Mouse (Mus musculus): ENCODE measurements around the gene Eif2b3.
A peak's percentile ranks its signal among the peaks of the same experiment; 100 is the strongest.

Gene Eif2b3

DNA sequence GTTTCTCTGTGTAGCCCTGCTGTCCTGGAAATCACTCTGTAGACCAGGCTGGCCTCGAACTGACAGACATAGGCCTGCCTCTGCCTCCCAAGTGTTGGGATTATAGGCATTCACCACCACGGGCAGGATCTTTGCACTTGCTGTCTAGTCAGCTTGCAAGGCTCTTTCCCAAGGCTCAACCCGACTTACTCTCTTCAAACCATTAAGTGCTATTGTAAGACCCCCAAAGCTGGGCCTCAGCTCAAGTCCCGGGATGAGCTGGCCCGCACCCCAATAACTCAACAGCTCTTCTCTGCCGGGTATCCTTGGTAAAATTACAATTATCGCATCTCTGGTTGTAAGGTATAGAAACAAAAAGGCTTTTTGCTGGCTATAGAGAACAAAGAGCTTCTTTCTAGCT lies 875 bp upstream of the Eif2b3 start:
- no peak for DNase-seq

DNA sequence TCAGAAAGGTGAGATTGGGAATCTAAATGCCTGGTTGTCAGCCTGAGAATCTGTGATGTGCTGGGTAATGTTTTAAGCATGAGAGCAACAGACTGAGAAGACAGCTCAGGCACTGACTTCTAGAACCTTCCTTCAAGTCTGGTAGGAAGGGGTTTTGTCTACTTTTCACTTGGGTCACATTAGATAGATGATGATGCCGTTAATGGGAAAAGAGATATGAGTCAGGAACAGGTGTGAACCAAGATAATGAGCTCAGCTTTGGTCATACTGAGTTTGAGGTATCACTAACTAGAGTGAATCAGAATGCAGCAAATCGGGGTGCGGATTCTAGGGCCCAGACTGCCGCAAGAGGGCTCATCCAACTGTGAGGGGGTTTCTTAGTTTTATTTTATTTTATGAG lies 4.3 kb downstream of the Eif2b3 start:
- DNase-seq = no peak

GRCm38 (mm10) chr4:117031105-117031504 lies 11.9 kb downstream of the Eif2b3 start:
- DNase-seq = no peak

DNA sequence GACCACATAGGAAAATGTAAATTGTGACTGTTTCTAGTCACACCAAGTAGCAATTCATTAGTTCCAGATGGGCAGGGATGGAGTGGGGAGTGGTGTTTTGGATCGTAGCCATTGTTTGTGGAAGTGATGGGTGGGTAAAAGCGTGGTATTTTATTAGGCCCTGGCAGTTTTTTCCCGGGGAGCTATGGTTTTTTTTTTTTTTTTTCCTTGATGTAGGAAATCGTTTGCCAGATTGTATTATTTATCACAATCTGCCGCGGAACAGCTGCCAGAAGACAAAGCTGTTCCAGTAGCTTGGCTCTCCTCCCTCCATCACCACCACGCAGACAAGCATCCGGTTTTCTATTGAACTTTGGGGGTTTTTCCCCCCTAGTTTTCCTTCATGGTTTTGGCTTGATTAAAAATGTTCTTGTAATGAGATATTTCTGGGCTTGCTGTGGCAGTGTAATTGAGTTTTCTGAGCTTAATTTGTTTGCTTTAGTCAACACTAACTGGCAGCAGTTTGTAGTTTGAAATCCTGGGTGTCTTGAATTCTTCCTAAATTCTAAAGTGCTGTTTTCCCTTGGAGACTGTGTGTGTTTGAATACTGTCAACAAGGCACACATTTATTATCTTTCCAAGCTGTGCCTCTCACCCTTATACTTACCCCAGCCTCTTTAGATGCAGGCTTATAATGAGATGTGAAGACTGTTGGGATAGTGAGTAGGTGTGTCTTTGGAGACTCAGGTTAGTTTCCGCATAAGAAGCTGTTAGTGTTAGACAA lies 20.9 kb downstream of the Eif2b3 start:
- DNase-seq = peak; percentile 33

GRCm38 (mm10) chr4:117040791-117041190 lies 21.6 kb downstream of the Eif2b3 start:
- no peak for DNase-seq

- peak; percentile 29 for DNase-seq
Observed at GRCm38 (mm10) chr4:117041283-117041721, 22.1 kb downstream of the Eif2b3 start.

DNA sequence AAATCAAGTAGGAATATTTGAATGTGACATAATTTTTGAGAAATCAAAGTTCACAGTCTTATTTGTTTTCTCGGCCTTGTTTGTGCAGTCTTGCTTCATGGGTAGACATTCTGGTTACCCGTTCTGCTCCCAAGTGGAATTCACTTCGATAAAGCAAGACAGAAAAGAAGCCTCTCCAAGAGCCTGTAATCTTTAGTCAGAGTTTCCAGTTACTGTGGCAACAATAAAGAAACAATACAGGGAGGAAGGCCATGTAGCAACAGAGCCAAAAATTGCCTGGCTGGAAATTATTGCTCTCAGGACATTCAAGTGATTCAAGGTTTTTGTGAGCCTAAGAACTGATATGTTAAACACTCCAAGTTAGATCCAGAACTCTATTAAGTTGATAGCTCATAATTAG lies 29.6 kb downstream of the Eif2b3 start:
- DNase-seq = no peak

DNA sequence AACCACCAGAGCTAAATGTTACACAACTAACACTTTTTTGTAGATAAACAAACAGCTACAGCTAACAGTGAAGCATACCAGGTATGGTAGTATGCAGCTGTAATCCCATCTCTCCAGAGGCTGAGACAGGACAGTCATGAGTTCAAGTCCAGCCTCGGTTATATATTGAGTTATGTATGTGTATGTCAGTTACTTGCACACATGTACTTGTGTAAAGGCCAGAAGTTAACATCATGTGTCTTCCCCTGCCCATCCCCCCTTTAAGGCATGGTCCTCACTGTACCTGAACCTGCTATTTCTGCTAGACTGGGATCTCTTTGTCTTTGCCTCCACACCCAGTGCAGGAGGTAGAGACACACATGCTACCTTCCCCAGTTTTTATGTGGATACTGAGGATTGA lies 30.3 kb downstream of the Eif2b3 start:
- no peak for DNase-seq

DNA sequence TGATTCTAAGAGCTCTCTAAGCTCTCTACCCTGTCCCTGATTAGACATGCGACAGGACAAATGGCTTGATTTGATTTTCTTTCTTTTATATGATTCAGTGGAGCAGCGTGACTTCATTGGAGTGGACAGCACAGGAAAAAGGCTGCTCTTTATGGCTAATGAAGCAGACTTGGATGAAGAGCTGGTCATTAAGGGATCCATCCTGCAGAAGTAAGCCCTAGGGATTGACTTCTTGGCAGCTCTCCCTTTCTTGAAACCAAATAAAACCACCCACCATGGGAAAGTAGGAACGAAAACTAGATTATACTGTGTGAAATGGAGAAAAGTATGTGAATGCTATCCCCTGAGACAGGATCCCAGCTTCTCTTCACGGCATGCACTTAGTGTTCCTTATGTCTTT lies 33.4 kb downstream of the Eif2b3 start:
- DNase-seq = no peak

DNA sequence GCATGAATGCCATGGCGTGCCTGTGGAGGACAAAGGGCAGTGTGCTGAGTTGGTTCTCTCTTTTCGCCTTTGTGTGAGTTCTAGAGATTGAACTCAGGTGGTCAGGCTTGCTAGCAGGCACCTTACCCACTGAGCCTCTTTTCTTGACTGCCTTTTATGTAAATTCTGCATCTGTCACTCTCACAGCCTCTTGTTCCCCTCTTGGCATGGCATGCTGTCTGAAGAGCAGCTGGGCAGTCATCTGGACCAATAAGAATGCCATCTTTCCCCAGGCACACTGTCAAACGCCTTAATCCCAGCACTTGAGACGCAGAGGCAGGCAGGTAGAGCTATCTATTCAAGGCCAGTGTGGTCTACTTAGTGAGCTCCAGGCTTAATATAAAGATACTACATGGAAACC lies 34.8 kb downstream of the Eif2b3 start:
- DNase-seq = no peak

GRCm38 (mm10) chr4:117056102-117056501 lies 36.9 kb downstream of the Eif2b3 start:
- DNase-seq = no peak

GRCm38 (mm10) chr4:117056514-117056913 lies 37.3 kb downstream of the Eif2b3 start:
- no peak for DNase-seq

GRCm38 (mm10) chr4:117058512-117058911 lies 39.3 kb downstream of the Eif2b3 start:
- DNase-seq = no peak

GRCm38 (mm10) chr4:117062700-117063390 lies 43.6 kb downstream of the Eif2b3 start:
- DNase-seq = no peak

GRCm38 (mm10) chr4:117068035-117068434 lies 48.8 kb downstream of the Eif2b3 start:
- DNase-seq = no peak

DNA sequence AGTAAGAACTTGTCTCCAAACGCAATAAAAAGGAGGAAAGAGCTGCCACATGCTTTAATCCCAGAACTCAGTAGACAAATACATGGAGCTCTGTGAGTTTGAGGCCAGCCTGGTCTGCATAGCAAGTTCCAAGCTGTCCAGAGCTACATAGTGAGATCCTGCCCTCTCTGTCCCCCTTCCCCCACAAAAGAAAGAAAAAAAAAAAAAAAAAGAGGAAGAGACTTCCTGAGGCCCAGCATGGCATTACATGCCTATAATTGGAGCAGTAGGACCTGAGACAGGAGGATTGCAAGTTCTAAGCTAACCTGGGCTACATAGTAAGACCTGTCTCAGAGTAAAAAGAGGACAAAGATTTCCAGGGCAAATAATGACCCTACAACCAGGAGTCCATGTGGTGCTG lies 50.4 kb downstream of the Eif2b3 start:
- DNase-seq = no peak

DNA sequence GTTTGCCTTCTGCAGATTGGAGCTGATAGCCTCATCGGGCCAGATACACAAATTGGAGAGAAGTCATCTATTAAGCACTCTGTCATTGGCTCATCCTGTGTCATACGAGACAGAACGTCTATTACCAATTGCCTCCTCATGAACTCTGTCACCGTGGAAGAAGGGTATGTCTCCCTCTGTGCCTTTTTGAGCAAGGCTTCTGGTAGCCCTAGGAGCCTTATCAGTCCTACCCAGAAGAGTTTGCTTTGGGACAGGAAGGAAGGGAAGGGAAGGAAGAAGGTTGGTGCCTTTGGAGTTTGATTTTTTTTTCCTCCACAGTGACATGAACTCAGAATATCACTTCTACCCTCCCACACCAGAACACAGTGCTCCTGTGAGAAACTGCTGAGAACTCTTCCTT lies 51.4 kb downstream of the Eif2b3 start:
- no peak for DNase-seq

- no peak for DNase-seq
Observed at GRCm38 (mm10) chr4:117071183-117071582, 52.0 kb downstream of the Eif2b3 start.

GRCm38 (mm10) chr4:117087948-117088640 lies 68.9 kb downstream of the Eif2b3 start:
- DNase-seq = no peak

GRCm38 (mm10) chr4:117090586-117090985 lies 71.4 kb downstream of the Eif2b3 start:
- DNase-seq = no peak

GRCm38 (mm10) chr4:117094626-117095361 lies 75.6 kb downstream of the Eif2b3 start:
- no peak for DNase-seq

- DNase-seq = peak; percentile 21
Observed at GRCm38 (mm10) chr4:117095551-117096452, 76.6 kb downstream of the Eif2b3 start, which contains the start of gene Ptch2. Ptch2 (plus strand) TSS chr4:117096075.
